Mouse (Mus musculus) MEL (cell line): ENCODE measurements around the gene Nr2f1.

Experiments used
- CTCF ChIP-seq, 3 experiments: IDR thresholded peaks in 2 of 3; conservative IDR thresholded peaks in 1 of 3; 2 replicates each; pipeline ENCODE4 v1.5.1; 2011 to 2012; ENCODE audit warnings: low read length in 3 of 3, low read depth in 2 of 3, mild to moderate bottlenecking in 2 of 3, improper control_type of control experiment in 1 of 3, inconsistent platforms in 1 of 3, mixed read lengths in 1 of 3, moderate library complexity in 1 of 3; ENCODE audit not compliant: control insufficient read depth in 1 of 3, insufficient read depth in 1 of 3, poor library complexity in 1 of 3, severe bottlenecking in 1 of 3
- EP300 ChIP-seq, 2 experiments: IDR thresholded peaks; 2 replicates each; pipeline ENCODE4 v1.6.1; 2011; ENCODE audit warnings: improper control_type of control experiment in 2 of 2, low read length in 2 of 2, low read depth in 1 of 2, mild to moderate bottlenecking in 1 of 2
- GATA1 ChIP-seq: IDR thresholded peaks from 2 replicates; pipeline ENCODE4 v1.6.1; 2011; ENCODE audit warnings: low read depth, low read length, improper control_type of control experiment
- HCFC1 ChIP-seq: IDR thresholded peaks from 2 replicates; pipeline ENCODE4 v1.6.1; 2012; ENCODE audit warnings: low read depth, mild to moderate bottlenecking, inconsistent platforms, low read length, improper control_type of control experiment, moderate library complexity
- POLR2A ChIP-seq, 2 experiments: IDR thresholded peaks; 2 replicates each; pipeline ENCODE4 v1.6.1; 2011 to 2012; ENCODE audit warnings: low read length in 2 of 2, mild to moderate bottlenecking in 2 of 2, control low read depth in 1 of 2, improper control_type of control experiment in 1 of 2, low read depth in 1 of 2, moderate library complexity in 1 of 2; ENCODE audit not compliant: control insufficient read depth in 1 of 2, insufficient read depth in 1 of 2, poor library complexity in 1 of 2
- TAL1 ChIP-seq: IDR thresholded peaks from 2 replicates; pipeline ENCODE4 v1.6.1; 2012; ENCODE audit warnings: mild to moderate bottlenecking, inconsistent platforms, low read length, moderate library complexity, mixed read lengths
- TBP ChIP-seq: IDR thresholded peaks from 2 replicates; pipeline ENCODE4 v1.8.0; 2011; ENCODE audit warnings: low read depth, low read length, improper control_type of control experiment
- ZNF384 ChIP-seq: IDR thresholded peaks from 2 replicates; pipeline ENCODE4 v1.6.1; 2012; ENCODE audit warnings: low read depth, mild to moderate bottlenecking, inconsistent platforms, low read length, improper control_type of control experiment

- TF ChIP-seq CTCF (IDR thresholded peaks at IDR 0.05 in 2 of 3, conservative IDR thresholded peaks at IDR 0.05 in 1 of 3; ENCODE audit: control insufficient read depth in 1 of 3, insufficient read depth in 1 of 3, low read depth in 2 of 3, low read length in 3 of 3, poor library complexity in 1 of 3, severe bottlenecking in 1 of 3): no peak
- TF ChIP-seq TBP: no peak
- no peak for TF ChIP-seq GATA1
- TF ChIP-seq ZNF384: no peak
- no peak for TF ChIP-seq TAL1
- TF ChIP-seq HCFC1: no peak
- TF ChIP-seq EP300 (IDR thresholded peaks at IDR 0.05; ENCODE audit: low read depth in 1 of 2, low read length in 2 of 2): no peak
- no peak for TF ChIP-seq POLR2A (IDR thresholded peaks at IDR 0.05; ENCODE audit: control insufficient read depth in 1 of 2, insufficient read depth in 1 of 2, low read depth in 1 of 2, low read length in 2 of 2, poor library complexity in 1 of 2)
Observed at GRCm38 (mm10) chr13:78186340-78186946, 13.1 kb downstream of the Nr2f1 start.
